Mouse (Mus musculus) thymus, adult 18-20 months (tissue): ENCODE measurements around the gene Gm10570.

Experiments
- DNase-seq, 2 experiments: peaks; one replicate each; pipeline ENCODE4 v3.0.0; 2022; ENCODE audit warnings: mixed read lengths in 2 of 2

The Gm10570 gene

DNA sequence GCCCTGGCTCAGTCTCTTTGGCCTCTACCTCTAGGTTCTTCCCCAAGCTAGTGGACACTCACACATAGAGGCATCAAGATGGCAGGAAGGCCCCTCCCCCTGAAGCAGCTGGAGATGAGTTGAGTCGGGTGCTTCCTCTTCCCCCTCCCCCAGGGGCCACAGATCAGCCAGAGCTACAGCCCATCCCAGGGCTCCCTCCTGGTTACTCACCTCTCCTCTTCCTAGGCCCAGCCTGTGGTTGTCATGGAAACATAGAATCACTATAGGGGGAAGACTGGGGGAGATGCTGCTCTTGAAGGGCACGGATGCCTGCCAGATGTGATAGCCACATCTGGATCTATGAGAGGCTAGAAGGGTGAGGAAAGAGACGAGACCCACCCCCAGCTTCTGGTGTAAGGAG lies 3.7 kb downstream of the Gm10570 start:
- no peak for DNase-seq

DNA sequence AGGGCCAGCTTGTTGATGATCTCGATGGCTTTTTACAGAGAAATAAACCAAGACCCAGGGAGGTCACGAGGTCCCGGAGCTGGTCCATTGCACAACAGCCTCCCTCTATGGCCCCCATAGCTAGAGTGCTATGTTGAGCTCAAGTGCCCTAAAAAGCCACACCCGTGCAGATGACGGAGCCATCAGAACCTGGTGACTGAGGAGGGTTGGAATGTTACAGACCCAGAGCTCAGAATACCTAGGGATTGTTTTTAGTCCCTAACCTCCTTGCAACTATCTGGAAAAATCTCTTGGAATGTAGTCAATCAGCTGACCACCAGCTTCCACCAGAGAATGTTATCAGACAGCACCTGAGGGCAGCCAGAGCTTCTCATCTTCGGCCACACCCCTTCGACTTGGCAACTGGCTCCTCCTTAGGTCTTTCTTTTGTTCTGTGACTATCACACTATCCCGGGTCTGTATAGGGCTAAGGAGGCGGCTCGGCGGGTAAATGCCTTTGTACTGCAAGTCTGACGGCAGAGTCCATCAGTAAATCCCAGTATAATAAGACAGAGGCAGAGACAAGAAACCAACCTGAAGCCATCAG lies 6.1 kb downstream of the Gm10570 start:
- no peak for DNase-seq

DNA sequence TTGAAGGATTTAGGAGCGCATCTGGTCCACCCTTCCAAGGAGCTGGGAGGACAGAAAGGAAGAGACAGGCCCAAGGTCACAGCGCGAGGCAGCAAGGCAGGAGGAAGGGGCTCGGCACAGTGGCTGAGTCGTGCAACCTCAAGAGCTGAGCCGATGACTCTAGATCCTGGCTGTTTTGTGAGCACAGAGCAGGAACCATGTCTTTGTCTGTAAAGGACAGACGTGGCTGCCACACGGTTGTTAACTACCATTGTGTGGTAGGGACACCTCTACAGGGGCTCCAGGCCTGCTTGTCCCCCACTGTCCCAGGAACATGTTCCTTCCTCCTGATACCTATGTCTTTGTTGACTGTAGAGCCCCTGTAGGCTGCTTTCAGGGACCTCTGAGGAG lies 8.8 kb downstream of the Gm10570 start:
- no peak for DNase-seq

DNA sequence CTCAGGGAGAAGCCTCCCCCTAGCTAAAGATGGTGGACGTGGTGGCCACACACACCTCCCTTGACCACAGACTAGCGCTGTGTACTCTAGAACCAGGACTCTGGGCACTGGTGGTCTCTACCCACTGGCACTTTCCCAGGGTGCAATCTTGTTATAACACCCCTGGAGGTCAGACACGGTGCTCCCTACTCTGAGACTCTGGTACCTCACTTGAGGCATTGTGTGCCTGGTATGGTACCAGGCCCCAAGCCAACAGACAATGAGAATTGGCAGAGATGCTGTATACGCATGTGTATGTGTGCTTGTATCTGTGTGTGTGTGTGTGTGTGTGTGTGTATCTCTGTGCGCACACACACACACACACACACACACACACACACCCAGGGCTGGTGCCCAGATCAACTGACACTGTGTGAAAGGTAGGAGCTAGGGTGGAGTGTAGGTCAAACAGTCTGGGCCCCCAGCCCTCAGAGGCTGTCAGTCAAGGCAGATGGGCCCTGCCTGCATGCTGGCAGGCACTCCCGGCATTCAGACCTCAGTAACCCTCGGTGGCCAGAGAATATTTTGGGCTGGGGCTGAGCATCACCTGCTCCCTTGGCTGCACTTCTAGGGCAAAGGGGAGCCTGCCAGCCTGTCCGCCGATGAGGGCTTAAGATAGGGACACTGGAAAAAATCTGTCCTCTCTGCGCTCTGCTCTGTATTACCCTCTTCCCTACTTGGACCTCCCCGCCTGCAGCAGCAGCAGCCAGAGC lies 9.4 kb downstream of the Gm10570 start:
- no peak for DNase-seq

DNA sequence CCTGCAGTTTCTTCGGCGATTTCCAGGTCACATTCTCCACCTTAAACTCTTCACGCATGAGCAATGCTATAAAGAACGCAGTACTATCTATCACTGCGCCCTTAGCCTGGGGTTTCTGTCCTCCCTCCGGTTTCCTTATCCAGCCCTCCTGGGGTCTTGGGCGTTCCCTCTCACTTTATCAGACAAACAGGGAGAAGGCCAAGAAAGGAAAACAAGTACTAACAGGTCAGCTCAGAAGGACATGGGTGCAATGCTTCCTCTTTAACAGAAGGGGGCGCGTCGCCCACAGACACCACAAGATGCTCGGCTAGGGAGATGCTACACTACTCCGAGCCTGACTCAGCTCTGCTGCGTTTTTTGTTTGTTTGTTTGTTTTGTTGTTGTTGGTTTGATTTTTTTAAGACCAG lies 11.3 kb downstream of the Gm10570 start:
- DNase-seq: no peak

DNA sequence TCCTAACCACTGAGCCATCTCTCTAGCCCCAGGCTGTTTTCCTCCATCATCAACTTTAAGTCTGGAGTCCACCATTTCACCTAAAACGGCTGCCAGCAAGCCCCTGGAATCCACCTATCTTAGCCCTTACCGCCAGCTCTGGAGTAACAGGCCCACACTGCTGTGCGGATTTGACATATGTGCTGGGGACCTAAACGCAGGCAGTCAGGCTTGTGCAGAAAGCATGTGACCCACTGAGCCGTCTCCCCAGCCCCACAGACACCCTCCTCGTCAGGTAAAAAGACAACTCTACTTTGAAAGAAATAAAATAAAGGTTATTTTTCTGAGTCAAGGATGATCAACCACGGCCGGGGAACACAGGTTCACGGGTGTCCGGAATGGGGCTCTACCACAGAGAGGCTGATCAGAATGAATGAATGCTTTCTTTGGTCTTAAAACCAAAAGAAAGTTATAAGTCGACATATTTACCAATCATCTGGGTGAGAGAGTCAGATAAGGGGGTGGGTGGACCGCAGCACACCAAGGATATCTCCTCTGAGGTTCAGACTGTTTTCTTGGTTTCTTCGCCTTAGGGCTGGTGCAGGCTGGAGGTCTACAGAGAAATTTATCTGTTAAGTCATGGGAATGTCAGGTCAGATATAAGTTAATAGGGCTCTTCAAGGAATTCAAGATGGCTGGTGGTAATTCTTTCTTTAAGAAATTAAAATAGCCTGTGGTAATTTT lies 12.1 kb downstream of the Gm10570 start:
- no peak for DNase-seq

DNA sequence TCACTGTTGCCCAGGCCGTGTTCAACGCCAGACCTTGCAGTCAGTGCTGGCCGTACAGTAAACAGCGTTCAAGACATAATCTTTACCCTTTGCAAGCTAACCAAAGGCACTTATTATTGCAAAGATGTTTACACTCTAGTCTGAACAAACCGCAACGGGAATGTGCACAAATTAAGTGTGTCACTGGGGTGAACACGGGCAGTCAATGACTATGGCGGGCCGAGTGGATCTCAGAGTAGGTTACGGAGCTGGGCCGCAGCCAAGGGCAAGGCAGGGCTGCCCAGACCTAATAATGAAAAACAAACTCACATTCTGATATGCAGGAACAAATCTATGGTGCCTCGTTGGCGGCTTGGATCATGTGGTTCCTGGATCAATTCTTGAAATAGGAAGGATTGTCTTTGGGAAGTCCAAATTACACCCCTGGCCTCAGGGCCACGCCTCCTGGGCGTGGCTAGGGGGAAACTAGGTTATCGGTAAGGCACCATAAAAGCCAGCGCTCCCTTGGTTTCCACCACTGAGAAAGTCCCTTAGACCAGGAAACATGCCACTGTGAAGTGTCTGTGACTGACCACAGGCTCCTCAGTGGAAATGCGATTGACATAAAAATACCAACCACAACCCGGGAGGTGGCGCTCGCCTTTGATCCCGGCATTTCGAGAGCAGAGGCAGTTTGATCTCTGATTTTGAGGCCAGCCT lies 13.3 kb downstream of the Gm10570 start:
- DNase-seq: no peak

DNA sequence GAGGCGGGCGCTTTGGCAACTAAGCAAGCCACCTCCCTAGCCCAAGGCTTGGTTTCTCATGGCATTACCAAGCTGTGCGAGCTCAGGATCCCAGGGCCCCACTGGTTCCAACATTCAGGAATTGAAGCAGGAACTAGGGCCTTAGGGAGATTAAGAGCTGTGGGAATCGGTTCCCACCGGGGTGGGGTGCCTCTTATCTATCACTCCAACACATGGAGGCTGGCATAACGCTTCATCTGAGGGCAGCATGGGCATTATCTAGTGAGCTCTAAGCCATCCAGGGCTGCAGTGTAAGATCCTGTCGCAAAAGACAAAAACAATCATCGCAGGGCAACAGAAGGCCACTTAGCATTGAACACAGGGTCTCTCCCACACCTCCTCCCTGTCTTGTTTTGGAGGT lies 14.0 kb downstream of the Gm10570 start:
- DNase-seq: no peak

DNA sequence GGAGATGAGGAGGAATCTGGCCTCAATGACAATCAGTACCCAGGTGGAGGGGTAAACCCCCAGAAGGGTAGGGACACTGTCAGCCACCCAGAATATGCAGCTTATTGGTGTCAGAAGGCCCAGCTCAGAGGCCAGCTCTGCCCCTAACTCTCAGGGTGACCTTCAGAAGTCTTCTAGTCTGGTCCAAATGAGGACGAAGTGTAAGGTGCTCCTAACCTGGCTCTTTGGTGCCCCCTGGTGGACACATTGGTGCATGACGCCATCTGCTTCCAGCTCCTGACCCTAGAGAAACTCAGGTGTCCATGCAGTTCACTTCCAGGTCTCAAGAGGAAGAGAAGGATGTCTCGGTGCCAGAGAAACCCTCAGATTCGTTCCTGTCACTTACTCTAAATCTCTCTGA lies 16.2 kb downstream of the Gm10570 start:
- DNase-seq: peak in 1 of 2 experiments; percentile 15

DNA sequence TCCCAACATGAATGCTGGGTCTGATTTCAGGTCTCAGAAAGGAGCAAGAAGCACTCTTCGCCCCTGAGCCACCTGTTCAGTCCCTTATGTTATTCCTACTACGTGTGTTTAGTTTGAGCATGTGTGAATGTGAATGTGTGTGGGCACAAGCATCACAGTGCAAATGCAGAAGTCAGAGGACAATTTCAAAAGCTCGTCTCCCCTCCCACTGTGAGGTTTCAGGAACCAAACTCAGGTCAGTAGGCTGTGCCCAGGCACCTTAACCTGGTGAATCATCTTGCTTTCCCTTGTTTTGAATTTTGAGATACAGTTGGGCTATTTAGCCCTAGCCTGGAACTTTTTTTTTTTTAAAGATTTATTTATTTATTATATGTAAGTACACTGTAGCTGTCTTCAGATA lies 18.6 kb downstream of the Gm10570 start:
- no peak for DNase-seq

DNA sequence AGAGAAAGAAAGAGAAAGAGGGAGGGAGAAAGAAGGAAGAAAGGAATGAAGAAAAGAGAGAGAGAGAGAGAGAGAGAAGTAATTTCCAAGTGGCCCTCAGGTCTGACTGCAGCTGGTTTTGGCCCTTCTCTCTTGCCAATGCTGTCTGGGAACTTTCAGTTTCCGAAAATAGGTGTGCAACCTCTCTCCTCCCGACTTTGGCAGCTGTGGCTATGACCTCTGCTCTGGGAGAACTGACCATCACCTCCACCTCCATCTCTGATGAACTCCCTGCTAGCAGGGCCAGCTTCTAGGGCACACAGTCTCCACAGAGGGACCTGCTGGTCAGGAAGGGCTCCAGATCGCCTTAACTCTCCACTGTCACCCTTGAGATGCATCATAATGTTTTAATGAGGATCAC lies 21.9 kb downstream of the Gm10570 start:
- no peak for DNase-seq

DNA sequence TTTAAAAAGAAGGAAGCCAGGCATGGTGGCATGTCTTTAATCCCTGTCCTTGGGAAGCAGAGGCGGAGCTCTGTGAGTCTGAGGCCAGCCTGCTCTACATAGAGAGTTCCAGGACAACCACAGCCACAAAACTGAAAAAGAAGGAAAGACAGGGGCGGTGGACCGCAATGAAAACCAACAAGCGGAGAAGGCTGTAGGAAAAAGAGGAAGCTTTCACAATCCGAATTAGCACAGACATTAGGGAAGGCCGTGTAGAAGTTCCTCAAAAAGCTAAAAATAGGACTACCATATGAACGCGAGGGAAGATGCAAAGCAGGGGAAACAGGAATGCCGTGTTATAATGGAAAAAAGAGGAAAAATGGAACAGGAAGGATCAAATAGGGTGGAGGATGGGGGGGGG lies 24.6 kb downstream of the Gm10570 start:
- DNase-seq: no peak

DNA sequence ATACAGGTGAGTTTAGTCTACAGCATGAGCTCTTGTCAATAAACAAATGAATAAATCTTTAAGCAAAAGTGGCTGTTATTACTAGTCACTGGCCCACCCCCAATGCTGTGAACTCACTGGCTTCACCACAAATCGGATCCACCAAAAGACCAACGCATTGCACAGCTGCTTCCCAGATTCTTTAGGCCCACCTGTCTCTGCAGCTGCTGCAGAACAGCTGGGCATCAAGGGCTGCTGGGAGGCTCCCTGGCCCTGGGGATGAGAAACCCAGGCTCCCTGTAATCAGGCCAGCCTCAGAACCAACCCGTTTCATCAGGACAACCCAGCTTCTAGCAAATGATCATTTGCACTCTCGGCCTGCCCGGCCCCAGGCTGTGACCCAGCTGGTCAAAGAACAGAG lies 25.6 kb downstream of the Gm10570 start:
- no peak for DNase-seq

DNA sequence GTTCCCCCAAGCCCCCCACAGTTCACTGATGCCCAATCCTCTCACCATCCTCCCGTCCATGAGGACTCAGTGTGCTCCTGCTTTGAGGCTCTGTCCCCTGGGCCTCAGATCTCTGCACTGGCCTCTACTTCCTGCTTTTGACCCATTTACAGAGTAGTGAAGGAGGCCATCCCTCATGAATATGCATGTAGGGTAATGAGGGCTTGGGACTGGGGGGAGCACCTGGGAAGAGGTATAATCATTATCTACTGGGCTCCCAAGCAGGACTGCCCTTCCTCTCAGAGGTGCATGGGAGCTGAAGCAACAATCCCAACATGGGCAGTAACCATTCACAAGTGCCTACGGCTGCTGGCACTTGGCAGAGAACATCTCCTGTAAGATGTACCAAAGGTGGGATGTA lies 29.4 kb downstream of the Gm10570 start, which contains the start of gene Serinc2:
Gene Serinc2 (minus strand): TSS at position 101 of the 400 bp plus-strand sequence.
- DNase-seq: no peak

DNA sequence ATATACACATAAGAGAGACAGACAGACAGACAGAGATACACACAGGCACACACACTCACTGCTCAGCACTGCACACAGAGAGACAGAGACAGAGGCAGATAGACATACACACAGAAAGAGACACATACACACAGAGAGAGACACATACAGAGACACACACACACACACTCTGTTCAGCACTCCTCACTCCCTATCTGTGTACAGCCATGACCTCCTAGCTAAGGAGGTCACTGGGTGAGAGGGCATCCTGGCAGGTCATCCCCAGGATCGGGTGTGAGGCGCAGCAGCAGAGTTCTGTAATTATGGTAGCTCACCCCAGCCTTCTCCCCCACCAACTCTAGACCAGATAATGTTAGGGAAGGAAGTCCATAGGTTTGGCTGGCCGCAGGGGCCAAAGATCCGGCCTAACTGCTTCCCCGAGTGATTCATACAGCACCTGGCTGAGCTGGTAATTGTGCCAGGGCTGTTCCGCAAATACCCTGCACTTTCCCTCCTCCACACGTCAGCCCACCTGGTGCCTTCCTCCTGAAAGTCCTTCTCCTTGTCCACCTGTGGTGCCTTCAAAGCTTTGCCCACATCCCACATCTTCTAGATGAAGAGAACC lies 31.8 kb downstream of the Gm10570 start:
- DNase-seq: no peak

DNA sequence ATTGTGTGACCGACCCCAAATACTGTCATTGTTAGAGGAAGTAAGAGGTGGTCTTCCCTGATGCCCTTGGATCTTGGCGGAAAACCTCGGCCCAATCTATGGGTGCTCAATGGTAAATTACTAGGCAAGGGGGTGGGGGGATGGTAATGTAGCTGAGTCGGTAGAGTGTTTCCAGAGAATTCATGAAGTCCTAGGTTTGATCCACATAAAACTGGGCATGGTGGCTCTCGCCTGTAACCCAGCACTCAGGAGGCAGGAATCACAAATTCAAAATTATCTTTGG lies 32.7 kb downstream of the Gm10570 start:
- no peak for DNase-seq

DNA sequence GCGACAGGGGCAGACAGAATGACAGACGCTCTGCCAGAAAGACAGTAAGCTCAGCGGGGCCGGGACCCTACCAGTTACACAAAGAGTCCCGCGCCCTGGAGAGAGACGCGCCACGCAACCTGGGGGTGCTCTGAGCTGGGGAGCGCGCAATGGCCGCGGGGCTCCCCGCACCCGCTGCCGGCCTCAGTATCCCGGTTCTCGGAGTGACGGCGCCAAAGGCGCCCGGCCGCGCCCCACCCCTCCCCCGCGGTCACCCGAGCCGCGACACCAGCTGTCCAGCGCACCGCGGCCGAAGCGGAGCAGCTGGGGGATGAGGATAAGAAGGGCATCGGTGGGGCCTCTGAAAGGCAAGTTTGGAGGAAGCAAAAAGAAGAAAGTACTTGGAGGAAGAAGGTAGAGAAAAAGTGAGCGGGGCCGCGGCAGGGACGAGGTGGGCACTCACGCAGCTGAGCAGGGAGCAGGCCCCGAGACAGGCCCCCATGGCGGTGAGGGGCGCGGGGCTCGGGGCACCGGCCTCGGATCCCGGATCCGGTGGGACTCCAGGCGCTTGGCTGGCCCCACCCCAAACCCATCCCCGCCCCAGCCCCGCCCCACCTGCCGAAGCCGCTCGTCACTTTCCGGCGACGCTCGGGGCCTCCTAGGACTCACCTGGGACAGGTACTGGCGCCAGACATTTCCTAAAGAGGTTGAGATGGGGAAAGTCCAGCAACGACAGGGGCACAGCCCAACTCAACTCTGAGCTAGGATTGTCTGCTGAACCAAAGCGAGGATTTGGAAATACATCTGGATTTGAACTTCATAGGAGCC lies 33.3 kb downstream of the Gm10570 start:
- DNase-seq: no peak

DNA sequence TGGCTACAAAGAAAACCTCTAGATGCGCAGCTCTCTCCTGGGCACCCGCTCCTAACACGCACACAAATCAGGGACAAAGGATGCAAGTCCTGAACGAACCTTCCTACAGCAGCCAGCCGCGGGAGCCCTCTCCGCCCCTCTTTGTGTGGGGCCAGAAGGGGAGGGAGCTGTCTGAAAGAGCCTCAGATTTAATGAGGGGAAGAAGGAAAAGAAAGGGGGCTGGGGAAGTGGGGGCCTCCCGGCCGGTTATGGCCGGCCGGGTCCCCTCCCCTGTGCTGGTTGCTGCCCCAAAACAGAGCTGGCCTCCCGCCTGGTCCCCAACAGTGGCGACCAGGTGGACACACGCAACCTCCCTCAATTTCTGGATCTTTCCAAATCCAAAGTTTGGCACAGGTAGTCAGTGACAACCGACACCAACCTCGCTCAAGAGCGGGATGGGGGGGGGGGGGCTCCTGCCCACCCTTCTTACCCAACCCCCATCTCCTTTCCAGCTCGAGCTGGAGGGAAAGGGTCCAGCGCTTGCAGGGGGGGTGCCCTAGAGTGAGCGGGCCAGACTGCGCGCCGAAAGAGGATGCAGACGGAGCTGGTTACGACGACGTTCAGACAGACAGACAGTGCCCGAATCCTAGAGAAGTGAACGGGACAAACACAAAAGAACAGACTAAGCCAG lies 34.0 kb downstream of the Gm10570 start:
- DNase-seq: no peak

DNA sequence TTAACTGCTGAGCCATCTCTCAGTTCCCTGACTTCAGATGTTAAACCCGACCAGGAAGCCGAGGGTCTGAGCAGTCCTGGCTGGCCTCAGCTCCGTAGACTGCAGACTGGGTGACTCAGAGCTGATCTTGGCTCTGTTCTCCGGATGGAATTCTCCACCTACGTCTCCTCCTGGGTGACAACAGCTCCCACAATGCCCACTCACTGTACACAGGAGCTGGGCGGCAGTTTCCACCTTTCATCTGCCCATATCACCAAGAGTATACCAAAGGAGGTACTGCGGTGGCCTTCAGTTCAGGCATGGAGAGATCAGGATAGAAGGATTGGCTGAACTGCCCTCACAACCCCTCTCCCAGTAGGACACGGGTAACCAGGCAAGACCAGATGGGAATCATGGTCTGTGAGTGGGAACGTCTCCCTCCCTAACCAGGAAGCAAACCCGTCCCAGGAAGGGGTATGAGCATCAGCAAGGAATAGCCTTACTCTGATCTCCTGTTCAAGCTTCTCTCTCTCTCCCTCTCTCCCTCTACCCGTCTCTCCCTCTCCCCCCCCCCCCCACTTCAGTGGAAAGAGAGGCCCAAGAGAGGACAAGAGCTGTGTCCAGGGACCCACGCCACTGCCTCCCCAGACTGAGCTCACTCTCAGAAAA lies 34.7 kb downstream of the Gm10570 start:
- no peak for DNase-seq

DNA sequence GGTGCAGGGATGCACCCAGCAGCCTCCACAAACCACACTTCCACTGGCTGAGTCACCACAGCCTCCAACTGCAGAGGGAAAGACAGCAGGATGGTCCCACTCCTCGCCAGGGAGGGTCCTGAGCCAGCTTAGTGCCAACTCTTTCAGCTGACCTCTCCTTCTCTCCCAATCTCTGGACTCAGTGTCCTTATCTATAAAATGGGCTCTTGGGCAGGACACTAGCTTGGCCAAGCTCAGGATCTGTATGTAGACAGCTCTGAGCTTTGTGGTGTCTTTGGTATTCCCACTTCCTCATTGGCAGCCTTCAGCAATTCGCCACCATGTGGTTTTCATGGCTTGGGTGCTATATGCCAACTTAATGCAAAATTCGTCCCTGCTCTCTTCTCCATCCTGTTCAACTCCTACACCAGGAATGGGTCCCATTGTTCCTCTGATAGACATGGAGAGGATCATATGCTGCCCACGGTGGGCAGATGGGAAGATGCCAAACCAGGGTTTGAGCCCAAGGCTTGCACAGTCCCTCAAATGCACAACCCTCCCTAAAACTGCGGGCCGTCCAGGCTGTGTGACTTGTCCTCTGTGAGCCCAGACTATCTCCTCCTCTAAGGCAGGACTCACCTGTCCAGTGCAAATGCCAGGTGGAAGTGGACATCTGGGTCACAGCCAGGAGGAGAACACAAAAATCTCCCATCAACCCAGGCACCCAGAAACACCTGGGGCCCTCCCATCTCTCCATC lies 37.7 kb downstream of the Gm10570 start:
- no peak for DNase-seq

DNA sequence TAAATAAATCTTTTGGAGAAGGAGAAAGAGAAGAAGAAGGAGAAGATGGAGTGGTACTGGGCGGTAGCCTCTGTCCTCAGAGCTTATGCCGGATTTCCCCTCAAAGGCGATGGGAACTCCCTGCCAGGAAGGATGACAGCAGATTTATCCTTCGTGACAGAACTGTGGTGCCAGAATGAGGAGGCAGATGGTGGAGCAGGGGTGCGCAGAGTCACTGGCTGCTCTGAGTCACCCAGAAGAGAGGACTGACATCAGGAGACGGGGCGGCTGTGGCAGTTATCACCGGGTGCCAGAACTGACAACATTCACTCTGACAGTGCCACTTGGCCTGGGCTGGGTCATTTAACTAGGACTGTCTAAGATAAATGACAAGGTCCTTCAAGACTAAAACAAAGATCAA lies 38.4 kb downstream of the Gm10570 start:
- no peak for DNase-seq
